Mouse (Mus musculus) left cerebral cortex, adult 8-10 months (tissue): ENCODE results near the gene Phf23. TPM values are rescaled to one million over a fixed set of nuclear protein-coding genes. Genes with fewer than 3 reads are reported as not detected.
"Not testable (repeated sequence)": the region's sequence is repeated elsewhere in the genome, so short reads cannot be mapped to it uniquely, and the experiment has no call there.

Experiments used
- DNase-seq, 2 experiments: peaks; one replicate each; pipeline ENCODE4 v3.0.0; 2022; ENCODE audit warnings: low spot score in 2 of 2
- total RNA-seq, 4 experiments: library from RNA; stranded (reverse); gene quantifications; 2 replicates each; pipeline ENCODE4 v1.2.4; 2022

The Phf23 gene
- total RNA-seq, 4 experiments from 2014 or later: 49.6 to 59.9 (median 51.8) TPM

DNA sequence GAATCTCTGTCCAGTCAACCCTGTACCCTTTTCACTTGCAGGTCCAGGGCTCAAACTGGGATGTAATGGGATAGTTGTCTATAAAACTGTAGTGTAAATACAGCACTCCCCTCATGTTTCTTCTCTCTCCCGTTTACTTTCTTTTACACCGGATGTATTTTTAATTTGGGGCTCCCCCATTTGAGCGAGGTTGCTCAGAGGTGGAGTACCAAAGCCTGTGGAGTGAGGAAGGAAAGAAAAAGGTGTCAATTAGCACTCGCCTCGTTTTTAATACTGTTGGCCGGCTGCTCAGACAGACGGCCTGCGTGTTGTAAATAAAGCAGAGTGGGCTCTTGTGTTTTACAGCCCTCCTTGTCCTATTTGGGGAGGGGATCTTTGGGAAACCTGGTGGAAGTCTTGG is 4.1 kb downstream of the Phf23 start:
- no peak for DNase-seq

DNA sequence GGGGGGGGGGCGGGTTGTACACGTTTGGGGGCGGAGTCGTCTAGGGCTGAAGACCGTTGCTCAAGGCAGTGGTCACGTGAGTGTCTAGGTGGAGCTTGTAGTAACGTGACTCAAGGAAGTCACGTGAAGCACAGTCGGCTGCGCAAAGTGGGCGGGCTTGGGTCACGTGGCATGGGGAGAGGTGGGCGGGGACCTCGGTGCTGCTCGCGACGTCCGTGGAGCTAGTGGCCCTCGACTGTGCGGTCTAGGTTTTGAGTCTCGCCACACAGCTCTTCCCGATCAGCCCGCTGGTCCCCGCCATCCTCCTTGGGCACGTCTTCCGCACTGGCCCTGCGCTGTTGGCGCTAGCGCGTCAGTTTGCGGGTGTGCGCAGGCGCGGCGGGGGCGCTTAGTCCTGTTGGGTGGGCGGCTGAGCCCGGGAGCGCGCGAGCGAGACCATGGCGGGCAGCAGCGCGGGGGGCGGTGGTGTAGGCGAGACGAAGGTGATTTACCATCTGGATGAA is 4.9 kb downstream of the Phf23 start, which contains the start of gene Dvl2:
Dvl2 (plus strand) TSS at position 200 of the 503 bp plus-strand sequence.
- DNase-seq: peak; percentile 82 to 93

DNA sequence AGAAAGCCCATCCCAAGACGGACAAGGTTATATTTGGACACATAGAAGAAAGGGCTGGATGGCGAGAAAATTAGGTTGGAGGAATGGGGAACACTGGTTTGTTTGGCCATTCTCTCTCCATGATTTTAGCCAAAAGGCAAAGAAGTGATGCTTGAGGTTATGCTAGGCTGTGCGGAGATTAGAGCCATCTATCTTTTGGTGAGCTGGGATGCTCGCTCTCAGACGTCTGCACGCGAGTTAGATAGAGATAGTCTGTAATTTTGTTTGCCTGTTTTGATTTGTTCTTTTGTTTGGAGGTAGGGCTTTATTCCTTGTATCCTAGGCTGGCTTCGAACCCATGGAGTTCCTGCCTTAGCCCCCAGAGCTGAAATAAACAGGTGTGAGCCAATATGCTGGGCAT is 5.6 kb downstream of the Phf23 start:
- DNase-seq: no peak

DNA sequence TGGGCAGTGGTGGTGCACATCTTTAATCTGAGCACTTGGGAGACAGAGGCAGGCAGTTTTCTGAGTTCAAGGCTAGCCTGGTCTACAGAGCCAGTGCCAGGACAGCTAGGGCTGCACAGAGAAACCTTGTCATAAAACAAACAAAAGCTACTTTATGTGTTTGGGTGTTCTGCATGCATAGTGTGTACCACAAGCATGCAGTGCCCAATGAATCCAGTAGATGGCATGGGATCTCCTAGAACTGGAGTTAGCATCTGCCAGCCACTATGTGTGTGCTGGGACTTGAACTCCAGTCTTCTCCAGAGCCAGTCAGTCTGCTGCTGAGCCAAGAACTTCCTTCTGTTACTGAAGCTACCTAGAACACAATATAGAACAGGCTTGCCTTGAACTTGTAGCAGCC is 6.3 kb downstream of the Phf23 start:
- no peak for DNase-seq

DNA sequence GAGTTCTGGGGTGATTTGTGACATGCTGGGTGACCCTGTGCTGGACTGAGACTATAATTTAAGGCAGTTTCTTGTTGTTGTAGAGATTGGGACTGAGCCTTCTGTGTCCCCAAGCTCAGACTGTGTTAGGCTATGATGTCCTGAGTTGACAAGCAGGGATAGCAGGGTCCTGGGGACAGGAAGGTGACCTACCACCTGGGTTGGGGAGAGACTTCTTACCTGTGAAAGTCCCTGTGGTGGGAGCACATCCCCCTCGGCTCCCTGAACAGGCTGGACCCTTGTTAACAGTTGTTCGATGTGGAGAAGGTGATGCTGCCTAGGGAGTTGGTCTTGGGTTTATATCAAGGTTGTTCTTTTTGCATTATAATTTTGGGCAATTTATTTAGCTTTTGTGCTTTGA is 6.9 kb downstream of the Phf23 start:
- no peak for DNase-seq

DNA sequence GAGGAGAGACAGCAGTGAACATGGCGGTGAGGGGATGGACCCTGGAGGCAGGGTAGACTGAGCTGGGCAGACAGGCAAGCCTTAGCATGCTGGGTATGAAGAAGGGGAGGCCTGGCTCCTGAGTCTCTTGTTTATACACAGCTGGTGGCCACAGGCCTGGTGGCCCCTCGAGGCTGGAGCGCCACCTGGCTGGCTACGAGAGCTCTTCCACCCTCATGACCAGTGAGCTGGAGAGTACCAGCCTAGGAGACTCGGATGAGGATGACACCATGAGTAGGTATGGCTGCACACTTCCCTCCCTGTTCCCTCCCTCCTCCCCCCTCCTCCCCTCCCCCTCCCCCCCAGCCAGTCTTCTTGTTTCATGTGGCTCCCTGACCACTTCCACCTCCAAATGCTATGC is 9.9 kb downstream of the Phf23 start:
- no peak for DNase-seq

DNA sequence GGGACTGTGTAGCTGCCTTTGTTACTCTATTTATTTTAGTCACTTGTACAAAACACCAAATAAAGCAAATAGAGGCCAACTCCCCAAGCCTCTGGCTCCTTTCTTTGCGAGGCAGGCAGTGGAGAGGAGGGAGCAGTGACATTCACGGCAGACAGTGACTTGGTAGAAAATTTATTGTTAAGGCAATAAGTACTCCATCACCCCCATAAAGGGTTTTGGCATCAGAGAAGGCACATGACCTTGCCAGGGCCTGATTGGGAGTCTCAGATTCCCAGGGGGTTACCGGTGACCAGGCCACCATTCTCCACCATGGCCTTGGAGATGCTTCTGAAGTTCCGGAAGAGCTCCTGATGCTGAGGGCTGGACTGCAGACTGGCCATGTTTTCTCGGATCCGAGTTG is 14.5 kb downstream of the Phf23 start:
- no peak for DNase-seq

DNA sequence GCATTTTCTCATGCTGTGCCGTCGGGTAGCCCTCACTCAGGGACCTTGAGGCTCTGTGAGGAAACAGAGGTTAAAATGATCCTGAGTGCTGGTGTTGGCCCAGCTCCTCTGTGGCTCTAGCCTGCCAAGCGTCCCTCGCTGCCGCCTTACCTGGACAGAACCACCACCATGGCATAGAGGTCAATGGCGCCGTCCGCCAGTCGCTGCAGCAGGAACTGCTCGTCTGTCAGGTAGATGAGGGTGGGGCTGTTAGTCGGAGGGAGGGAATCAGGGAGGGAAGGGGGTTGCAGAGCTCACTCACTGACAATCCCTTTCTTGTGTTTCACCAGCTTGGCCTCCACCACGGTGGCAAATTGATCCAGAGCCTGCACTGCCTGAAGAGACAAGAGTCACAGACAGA is 15.0 kb downstream of the Phf23 start:
- DNase-seq: no peak

DNA sequence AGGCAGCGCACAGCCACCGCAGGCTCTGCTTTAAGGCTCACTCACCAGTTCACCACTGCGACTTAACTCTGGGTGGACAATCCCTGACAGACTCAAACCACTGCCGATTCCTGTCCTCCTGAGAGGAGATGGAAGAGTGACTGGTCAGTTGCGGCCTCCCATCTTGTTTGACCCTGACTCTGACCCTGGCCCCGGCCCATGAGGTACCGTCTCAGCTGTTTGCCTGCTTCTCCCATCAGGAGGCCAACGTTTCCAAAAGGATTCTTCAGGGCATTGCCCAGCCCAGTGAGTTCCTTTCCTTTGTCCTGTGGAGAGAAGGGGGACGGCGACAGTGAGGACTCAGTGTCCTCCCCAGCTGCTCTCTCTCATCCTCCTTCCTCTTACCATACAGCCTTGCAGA is 15.4 kb downstream of the Phf23 start:
- no peak for DNase-seq

DNA sequence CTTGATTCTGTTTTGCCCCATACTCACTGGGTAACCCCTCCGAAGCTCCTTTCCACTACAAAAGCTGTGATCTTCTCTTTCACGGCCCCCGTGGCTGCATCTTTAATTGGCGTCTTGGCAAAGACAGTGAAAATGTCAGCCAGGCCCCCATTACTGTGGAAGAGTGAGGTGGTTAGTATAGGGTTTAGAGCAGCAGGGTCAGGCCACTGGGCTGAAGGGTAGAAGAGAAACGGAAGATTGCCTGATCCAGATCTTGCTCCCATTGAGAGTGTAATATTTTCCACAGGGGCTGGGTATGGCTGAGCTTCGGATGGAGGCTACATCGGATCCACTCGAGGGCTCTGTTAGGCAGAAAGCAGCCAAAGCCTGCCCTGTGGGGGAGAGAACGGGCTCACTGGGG is 17.4 kb downstream of the Phf23 start:
- DNase-seq: no peak

DNA sequence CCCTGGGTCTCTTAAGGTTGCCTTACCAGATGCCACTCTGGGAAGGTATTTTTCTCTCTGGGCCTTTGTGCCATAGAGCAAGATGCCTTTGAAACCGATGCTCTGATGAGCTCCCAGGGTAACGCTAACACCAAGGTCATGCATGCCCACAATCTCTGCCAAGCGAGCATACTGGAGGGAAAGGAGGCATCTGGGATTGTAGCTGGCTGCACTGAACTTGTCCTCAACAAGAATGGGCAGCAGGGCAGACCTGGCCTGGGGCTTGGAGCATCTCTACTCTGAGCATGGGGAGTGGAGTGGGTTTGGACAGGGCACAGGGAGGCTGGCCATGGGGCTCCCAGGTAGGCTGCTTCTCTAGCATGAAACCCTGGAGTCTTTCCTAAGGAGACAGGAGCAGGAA is 17.8 kb downstream of the Phf23 start:
- DNase-seq: no peak

DNA sequence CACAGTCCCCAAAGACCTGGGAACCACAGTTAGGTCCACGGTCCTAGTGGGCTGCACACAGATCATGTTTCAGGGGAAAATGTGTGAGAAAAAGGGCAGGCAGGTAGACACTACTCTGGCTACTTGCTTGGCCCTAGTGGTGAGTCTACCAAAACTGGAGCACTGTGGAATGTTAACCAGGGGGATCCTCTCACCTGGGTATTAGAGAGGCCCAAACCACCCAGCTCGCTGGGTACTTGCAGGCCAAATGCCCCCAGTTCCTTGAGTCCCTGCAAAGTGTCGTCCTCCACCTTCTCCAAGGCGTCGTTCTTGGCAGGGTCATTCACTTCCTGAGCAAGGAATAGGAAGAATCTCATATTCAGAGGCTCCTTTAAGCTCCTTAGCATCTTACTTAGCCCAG is 18.5 kb downstream of the Phf23 start:
- no peak for DNase-seq

DNA sequence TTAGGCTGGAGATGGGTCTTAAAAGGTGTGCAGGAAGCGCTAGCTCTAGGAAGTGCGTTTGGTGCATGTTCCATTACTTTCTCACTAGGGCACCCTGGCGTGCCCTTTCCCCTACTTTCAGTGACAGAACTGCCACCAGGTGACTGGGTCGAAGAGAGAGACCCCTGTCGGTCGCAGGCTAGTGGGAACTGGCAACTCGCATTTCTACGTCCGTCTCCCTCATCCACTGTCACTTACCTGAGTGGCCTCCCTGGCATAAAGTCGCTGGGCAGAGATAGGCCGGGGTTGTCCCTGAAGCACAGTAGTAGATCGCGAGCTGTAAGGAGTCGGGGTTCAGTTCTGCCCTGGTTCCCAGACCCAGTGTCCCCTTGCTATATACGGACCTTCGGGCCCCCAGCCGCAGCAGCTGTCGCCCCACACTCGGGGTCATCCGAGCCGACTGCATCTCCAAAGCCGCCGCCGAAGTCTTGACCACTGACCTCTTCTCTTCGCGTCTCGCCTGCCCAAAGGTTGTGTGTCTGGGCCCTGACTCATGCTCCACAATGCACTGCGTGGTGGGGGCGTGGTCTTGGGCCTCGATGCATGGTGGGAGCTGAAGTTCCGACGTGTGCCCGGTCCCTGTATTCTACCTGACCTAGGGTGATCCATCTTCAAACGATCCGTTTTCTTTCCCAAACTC is 19.4 kb downstream of the Phf23 start, which contains the start of gene Acadvl:
Acadvl (minus strand) TSS at position 532 of the 679 bp plus-strand sequence.
- peak; percentile 78 to 85 for DNase-seq

DNA sequence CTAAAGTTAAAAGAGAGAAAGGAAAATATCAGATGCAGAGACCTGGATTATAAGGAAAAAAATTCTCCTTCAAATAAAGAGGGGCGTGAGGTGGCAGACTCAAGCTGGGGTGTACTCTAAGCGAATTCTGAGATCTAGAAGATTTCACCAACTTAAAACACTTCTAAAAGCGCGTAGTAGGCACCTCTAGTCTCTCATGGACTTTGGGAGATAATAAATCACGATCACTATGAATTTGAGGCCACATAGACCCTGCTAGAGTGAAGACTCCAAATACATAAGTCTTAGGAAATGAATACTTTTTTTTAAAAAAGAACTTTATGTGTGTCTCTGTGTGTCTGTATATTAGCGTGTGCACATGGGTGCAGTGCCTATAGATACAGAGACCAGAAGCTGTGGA is 20.1 kb downstream of the Phf23 start:
- no peak for DNase-seq

DNA sequence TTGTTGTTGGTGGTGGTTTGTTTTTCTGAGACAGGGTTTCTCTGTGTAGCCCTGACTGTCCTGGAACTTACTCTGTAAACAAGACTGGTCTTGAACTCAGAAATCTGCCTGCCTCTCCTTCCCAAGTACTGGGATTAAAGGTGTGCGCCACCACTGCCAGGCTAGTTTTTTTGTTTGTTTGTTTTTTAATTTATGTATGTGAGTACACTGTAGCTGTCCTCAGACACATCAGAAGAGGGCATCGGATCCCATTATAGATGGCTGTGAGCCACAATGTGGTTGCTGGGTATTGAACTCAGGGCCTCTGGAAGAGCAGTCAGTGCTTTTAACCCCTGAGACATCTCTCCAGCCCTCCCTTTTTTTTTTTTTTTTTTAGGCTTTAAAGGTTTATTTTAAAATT is 20.6 kb downstream of the Phf23 start:
- not testable (repeated sequence) for DNase-seq

DNA sequence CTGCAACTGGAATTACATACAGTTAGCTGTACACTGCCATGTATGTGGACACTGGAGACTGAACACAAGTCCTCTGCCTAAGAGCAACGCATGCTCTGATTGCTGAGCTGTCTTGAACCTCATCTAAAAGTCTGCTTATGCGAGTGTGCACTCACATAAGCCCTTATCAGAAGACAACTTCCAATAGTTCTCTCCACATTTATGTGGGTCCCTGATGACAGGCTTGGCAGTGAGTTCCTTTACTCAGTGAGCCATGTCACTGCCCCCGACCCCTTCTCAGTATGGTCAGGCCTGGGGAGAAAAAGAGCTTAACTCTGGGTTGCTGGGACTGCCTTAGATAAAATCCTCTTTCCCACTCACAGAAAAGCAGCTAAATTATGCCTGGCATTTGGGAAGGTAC is 21.1 kb downstream of the Phf23 start, which contains the start of gene Dlg4:
Dlg4 (plus strand) TSS at position 274 of the 400 bp plus-strand sequence.
- no peak for DNase-seq

DNA sequence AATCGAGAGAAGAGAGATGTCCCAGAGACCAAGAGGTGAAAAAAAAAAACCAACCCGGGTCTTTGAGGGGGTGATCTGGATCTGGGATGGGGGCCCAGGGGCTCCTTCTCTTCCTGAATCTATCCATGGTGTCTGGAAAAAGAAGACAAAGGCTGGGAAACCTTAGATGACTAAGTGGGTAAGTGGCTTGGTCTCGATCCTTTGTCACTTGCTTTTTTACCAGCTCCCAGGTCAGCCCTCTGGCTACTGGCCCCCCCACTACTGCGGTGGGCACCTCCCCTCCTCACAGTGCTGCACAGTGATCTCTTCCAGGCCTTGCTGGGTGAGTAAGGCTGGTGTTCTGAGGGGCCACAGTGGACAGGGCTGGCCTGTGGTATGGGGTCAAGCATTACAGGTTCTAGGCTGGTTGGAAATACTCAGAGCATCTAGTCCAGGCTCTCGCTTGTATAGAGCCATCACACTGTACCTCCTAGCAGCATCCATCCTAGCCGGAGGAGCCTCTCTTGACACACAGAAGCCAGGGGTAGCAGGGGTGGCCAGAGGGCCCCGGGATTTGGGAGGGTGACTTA is 21.7 kb downstream of the Phf23 start:
- no peak for DNase-seq

DNA sequence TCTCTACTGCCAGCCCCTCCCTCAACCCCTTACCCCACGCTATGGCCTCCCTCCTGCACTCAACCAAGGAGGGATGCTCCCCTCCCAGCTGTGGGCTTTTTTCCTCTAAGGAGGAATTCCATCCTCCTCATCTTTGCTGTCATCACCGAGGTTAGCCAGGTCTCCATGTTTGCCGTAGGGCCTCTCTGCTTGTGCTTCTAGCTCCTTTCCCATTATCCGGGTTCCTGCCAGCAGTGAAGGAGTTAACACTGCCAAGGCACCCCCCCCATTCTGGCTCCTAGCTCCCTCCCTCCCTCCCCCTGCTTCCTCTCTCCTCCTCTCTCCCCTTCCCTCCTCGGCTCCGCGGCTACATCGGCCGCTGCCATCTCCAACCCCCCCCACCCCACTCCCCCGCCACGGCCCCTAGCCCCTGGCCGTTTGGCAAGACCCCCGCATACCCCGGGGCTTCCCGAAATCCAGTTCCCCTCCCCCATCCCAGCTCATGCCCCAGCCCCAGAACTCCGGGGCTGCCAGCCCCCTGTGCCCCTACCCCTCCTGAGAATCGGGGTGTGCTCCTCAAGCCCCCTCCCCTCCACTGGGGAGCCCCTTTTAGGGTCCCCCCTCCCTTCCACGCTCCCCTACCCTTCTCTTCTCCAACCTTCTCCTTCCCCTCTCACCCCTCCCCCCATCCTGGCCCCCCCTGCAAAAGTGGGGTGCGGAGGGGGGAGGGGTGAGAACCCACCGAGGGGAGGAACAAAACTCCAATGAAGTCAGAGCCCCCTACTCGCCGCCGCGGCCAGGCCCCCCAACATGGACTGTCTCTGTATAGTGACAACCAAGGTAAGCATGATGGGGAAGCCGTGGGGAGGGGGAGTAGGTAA is 22.8 kb downstream of the Phf23 start:
- peak in 1 of 2 experiments; percentile 63 for DNase-seq

DNA sequence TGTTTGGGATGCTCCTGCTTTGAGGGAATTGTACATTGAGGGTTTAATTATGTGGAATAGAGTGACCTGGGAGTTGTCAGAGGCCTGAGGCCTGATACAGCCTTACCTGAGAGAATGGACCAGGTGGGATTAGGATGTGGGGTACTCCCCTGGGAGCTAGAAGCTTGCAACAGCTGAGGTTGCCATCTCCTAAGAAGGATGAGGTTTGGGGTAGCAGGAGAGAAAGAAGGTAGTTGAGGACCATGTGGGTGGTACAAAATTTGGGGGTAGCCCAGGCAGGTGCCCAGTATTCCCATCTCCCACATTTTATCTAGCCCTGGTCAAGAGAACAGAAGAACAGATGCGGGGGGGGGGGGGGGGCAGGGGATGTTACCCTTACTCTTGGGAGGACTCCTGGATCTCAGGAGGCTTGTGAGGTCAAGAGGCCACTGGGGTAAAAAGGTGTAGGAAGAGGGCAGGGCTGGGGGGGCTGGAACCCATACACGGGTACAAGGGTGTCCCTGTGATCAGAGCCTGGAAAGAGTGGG is 24.0 kb downstream of the Phf23 start:
- DNase-seq: no peak

DNA sequence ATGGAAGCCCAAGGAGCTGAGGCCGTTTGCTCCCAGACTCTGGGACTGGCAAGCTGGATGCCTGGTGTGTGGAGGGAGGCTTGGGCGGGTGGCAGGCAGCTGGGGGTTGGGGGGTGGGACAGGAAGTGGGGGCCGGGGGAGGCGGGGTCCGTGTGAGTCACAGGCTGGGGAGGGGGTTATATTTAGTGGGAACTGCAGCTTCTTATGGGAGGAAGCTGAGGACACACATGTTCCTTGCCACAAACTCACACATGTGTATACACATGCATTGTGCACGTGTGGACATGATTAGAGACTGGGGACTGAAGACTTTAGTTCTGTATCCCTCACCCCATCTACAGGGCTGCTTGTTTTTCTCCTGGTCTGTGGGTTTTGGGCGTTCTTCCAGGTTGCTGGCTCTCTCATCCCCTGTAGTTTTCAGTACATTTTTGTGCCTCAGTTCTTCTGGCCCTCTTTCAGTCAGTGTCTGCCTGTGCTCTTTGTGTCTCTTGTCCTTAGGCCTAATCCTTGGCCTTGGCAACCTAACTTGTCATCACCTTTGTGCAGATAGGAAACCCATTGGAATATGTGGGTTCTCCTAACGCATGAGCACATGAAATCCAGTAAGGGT is 24.6 kb downstream of the Phf23 start:
- no peak for DNase-seq

DNA sequence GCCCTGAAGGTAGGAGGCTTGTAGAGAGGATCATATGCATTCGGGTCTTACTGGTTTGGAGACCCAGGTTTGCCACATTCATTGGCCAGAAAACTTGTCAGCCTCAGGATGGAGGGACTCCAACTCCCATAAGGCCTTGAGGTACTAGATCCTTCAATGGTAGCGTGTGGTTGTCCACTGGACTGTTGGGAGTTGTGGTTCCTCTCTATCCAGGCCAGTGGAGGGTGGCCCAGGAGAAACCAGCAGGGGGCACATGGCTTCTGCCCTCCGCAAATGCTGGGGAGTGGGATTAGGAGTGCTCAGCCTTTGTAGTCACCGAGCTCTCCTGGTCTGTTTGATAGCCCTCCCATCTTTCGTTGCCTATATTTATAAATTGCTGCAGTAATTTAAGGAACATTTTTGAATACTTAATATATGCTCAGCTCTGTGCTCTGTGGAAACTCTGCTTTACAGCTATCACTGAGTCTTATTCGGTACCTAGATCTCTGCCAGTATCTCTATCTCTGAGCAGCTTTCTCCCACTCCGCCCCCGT is 25.2 kb downstream of the Phf23 start:
- DNase-seq: peak; percentile 55 to 80
